Mouse (Mus musculus): ENCODE data around the gene Rag1.

Rag1 gene

DNA sequence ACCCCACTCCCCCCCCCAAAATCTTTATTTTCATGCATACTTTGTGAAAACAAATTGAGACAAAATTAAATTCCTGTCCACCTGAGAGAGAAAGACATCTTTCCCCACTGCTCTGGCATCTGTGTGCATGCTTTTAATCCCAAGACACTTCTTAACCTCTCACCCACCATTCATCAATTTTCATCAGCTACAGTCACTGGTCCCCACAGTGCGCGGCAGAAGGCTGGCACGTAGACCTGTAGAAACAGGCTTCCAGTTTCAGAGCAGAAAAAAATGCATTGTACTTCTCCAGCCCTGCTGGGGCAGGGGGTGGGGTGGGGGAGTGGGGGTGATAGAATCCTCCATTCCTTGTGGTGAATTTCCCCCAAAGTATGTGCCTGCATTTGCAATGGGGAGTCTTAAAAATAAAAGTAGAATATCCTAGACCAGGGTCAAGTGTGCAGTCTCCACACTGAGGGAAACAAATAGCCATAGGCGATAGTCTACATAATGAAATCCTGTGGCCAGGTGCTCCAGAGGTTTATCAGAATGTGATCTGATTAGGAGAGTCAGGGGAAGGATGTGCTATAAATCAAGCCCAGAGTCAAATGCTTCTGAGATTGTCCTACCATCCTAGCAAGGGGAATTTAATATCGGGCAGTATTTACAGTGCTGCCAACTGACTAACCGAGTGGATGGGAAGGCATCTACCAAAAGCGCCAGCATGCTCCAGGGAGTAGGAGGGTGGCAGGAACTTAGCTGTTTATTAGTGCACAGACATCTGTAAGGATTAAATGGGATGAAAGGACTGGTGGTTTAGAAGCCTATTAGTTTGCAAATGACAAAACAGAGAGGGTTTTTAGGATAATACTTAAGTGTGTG, 10.1 kb downstream of the Rag1 start:
- no peak for DNase-seq

DNA sequence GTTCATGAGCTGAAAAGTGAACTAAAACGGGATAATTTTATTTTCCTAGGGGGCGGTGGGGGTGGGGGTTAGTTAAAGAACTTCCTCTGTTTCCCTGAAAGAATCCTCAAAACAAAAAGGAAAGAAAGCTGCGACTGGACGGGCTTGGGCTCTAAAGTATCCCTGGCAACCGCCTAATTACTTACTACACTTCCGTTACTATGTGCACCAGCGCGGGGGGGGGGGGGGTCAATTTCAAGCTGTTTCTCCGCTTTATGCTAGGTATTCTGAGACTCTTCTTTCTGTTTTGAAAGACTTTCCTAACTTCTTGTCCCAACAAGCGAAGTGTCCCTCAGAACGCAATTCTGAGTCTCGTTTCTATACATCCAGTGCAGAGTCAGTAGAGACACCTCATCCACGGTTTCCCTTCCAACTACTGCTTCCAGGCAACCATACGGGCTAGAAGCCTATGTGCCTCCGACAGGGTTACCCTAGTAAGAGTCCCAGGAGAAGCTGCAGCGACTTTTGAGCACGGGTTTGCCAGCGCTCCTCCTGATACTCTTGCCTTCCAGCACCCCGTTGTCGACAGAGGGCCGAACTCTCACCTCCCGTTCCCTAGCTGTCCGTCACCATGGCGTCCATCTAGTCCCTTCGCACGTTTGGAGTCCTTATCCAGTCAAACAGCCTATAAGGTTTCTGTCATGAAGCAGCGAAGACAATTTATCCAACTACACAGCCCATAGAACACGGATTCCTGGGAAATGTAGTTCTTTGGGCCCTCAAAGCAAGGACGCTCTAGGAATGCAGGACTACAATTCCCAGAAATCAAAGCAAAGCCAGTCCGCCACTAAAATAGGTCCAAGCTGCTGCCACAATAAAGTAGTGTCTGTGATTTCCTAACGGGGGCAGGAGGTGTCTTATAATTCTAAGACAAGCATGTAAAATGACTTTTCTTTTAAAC, 20.7 kb downstream of the Rag1 start:
- DNase-seq: peak; percentile 79

DNA sequence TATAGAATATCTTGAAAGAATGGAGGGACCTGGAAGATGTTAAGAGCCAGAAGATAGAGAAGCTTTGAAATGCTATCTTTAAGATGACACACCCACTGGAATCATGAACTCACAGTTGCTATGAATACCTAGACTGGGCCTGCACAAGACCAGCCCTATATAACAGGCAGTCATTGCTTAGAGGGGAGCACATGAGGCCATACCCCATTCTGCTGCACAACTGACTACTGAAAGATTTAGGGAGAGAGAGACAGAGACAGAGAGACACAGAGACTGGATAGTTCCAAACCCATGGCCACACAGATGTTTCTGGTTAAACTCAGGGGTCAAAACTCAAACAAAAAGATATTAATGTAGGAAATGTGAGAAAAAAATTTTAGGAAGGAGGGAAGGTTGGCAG, 22.1 kb downstream of the Rag1 start:
- no peak for DNase-seq

DNA sequence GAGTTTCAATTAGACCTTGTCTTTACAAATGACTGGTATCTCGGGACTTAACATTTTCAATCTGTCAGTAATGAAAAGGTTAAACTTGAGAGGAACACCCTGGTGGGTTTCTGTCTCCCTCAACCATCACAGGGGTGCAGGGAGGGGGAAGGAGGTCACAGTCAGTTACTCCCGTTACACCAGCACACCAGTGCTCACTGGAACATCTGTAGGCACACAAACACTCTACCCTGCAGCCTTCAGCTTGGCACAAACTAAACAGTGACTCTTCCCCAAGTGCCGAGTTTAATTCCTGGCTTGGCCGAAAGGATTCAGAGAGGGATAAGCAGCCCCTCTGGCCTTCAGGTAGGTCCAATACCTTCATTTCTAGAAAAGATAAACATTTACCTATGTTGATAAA, 24.8 kb downstream of the Rag1 start, which contains the start of gene Rag2:
TSS of gene Rag2 (plus strand) at position 193 of the 400 bp plus-strand sequence.
- DNase-seq: no peak

- no peak for DNase-seq
Observed at GRCm38 (mm10) chr2:101624011-101624410, 25.3 kb downstream of the Rag1 start.

DNA sequence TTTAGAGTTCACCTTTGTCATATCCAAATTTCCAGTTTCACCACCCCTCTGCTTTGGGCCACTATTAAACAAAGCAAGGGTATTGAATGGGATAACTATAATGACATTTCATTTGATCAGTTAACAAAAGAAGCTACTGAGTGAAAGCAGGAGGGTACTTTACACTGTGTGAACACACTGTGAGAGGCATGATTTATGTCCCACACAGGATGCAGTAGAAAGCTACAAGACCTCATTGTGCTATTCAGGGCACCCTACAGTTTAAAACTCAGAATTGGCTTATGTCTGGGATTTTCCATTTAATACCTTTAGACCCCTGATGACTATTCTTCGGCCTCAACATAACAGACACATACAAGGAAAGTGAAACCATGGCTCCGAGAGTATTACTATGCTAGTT, 26.3 kb downstream of the Rag1 start:
- DNase-seq: no peak

DNA sequence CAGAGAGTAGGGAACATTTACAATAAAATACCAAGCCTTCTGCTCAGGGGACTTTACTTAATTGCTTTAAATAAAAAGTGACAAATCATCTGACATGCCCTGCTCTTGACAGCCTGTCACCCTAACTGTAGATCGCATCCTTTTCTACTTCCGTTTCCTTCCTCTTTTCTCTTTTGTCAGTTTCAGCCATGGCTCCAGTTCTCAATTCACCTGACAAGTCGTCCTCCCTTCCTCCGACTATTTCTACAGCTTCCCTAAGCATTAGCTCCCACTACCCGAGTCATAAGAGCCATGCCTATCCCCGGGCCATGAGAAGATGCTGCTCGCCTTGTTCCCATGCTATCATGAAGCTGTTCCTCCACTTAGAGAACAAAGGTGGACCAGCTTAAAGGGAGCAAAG, 27.7 kb downstream of the Rag1 start:
- no peak for DNase-seq

- no peak for DNase-seq
Observed at GRCm38 (mm10) chr2:101620899-101621298, 28.4 kb downstream of the Rag1 start.

- no peak for DNase-seq
Observed at GRCm38 (mm10) chr2:101618373-101618772, 30.9 kb downstream of the Rag1 start.

- DNase-seq: no peak
Observed at GRCm38 (mm10) chr2:101615464-101616305, 33.6 kb downstream of the Rag1 start.

GRCm38 (mm10) chr2:101610861-101611260, 38.4 kb downstream of the Rag1 start:
- DNase-seq: no peak

GRCm38 (mm10) chr2:101608232-101608894, 40.9 kb downstream of the Rag1 start:
- no peak for DNase-seq

- no peak for DNase-seq
Observed at GRCm38 (mm10) chr2:101603099-101603498, 46.2 kb downstream of the Rag1 start.

GRCm38 (mm10) chr2:101600703-101601102, 48.6 kb downstream of the Rag1 start:
- peak; percentile 67 for DNase-seq

- no peak for DNase-seq
Observed at GRCm38 (mm10) chr2:101598190-101599181, 50.8 kb downstream of the Rag1 start.

DNA sequence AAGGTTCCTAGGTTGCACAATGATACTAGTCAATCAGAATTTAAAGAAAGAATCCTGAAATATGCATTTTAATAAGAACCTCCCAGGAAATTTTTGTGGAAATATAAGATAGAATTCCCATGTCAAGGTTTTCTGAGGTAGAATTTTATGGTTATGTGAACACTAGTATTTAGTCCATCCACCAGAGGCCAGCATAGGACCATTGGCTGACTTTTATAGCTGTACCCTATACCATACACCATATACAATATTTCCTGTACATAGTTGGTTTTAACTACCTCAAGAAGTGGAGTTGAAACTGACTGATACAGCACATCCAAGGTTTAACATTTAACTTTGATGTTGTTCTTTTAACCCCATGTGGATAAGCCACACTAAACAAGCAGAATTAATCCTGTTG, 52.1 kb downstream of the Rag1 start:
- DNase-seq: peak; percentile 22

GRCm38 (mm10) chr2:101594681-101595080, 54.6 kb downstream of the Rag1 start:
- DNase-seq: no peak

- DNase-seq: no peak
Observed at GRCm38 (mm10) chr2:101592886-101593285, 56.4 kb downstream of the Rag1 start.

DNA sequence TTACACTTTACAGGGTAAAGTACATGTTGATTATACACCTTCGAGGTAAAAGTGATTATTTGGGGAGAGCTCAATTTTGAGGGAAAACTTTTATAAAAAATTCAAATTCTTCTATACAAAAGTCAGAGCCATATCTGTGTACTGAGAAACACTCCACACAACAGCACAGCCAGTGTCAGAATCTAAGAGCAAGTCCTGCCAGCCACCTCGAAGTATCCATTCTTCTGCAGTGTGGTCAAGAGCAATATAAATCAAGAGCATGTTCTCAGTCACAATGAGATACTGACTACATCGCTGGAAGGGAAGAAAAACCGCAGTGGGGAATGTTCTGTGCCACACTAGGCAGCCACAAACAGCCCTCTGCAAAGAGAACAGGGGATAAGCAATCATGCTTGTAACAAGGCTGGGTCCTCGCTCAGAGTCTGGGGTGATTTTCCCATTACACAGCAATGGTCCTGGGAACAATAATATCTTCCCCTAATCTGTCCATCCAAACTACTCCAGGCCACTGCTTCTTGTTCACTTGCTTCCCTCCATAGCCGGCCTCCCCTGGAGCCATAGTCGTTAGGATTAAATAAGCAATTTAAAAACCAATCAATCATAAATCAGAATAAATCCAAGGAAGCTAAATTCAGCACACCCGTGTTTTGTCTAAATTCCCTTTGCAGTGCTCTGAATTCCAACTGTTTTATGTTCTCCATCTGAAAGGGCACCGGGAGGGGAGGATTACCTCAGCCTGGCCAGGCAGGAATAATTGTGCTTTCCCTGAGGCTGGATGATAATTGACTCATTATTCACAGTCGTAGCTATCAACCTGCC, 57.1 kb downstream of the Rag1 start:
- DNase-seq: no peak

DNA sequence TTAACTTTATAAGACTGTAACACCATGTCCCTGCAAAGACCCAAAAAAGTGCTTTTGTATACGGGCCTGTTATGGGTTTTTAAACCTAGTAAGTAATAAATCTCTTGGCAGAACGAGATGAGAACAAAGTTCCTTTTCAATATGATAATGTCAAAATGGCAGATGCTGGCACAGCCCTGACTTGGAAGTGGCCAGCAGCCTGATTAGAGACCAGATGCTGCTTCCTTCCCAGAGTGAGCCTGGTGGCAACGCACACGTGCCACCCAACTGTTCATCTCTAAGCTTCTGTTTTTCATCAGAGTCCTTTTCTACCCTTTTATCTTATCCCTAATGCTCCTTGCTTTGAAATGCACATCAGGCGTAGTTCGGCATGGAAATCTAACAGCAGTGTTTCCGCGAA, 57.9 kb downstream of the Rag1 start:
- DNase-seq: no peak

Measured in kidney, postnatal 10 days (tissue).